Comparison of ENCODE assay signal across 21 mouse cellular contexts in the genomic region with DNA sequence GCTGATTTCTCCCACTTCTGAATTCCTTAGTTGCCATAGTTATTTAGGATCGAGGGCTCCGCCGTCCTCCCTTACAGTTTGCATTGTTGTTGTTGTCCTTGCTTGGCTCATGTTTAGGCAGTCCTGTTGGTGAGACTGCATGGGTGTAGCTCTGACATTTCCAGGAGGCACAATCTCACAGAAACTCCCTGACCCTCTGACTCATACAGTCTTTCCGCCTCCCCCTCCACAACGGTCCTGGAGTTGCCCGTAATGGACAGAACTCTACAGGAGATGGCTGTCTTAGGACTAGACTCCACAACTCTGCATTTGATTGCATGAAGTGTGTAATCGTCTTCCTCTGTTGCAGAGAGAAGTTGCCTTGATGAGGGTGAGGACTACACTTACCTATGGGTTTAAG.
A peak's percentile ranks its signal among the peaks of the same experiment; 100 is the strongest.
DNase-seq lines count a peak whose midpoint lies in the region; ATAC-seq and TF ChIP-seq lines count a peak whose summit lies in the region.
"Had no signal": no experiment of that assay in that cellular context is flagged by ENCODE, and none has a peak within 500 bp of the region (broad histone marks: within the 10 kb centered on the region; RNA-seq: fewer than 3 reads in every experiment).

No protein-coding gene starts in this region.

- DNase-seq in heart, adult 11 months, result no peak
- DNase-seq in adrenal gland, postnatal 36 days, result peak; percentile 69 to 71
- DNase-seq in liver, postnatal 0 days, result no peak
- no peak for DNase-seq in ovary, postnatal 14 days (ENCODE audit: low spot score)
- DNase-seq: cerebellum, adult 9-11 months; embryo, embryonic 11 days; gastrocnemius, postnatal 25 days; layer of hippocampus, postnatal 36 days; lung, postnatal 14 days; thymus, postnatal 36 days had no signal

- H3K27ac ChIP-seq in heart, embryonic 11.5 days (ENCODE audit: low read depth, low read length), result peak overlapping the region; percentile 74
- H3K27ac ChIP-seq in liver, postnatal 0 days (ENCODE audit: low read depth), result peak overlapping the region; percentile 79
- no peak overlapping the region for H3K27ac ChIP-seq in intestine, embryonic 16.5 days (ENCODE audit: low read length)
- H3K27ac ChIP-seq: forebrain, embryonic 12.5 days; hindbrain, embryonic 13.5 days; intestine, embryonic 15.5 days; kidney, embryonic 15.5 days; liver, embryonic 14.5 days; neural tube, embryonic 12.5 days had no signal

- H3K9me3 ChIP-seq in heart, embryonic 11.5 days (replicated peaks; ENCODE audit: control insufficient read depth, low read length), result no peaks in the 10 kb centered on the region
- H3K9me3 ChIP-seq in megakaryocyte, embryonic 14.5 days, result peaks cover 16% of the 10 kb centered on the region
- H3K9me3 ChIP-seq in liver, postnatal 0 days (ENCODE audit: low read length), result no peaks in the 10 kb centered on the region
- no peaks in the 10 kb centered on the region for H3K9me3 ChIP-seq in intestine, embryonic 16.5 days (ENCODE audit: control insufficient read depth, low read length)
- H3K9me3 ChIP-seq: forebrain, embryonic 12.5 days; hindbrain, embryonic 13.5 days; intestine, embryonic 15.5 days; kidney, embryonic 15.5 days; neural tube, embryonic 12.5 days had no signal

- H3K4me3 ChIP-seq in heart, embryonic 11.5 days (ENCODE audit: low read depth, low read length), result no peak overlapping the region
- H3K4me3 ChIP-seq in megakaryocyte, embryonic 14.5 days (replicated peaks), result peak overlapping the region; percentile 91
- H3K4me3 ChIP-seq in liver, postnatal 0 days (ENCODE audit: low read depth, low read length), result no peak overlapping the region
- H3K4me3 ChIP-seq in intestine, embryonic 16.5 days (ENCODE audit: low read length), result no peak overlapping the region
- H3K4me3 ChIP-seq: forebrain, embryonic 12.5 days; hindbrain, embryonic 13.5 days; intestine, embryonic 15.5 days; kidney, embryonic 15.5 days; neural tube, embryonic 12.5 days had no signal

- no peak for ATAC-seq in heart, embryonic 11.5 days (replicated peaks; ENCODE audit: insufficient number of reproducible peaks, low FRiP score, low TSS enrichment)
- ATAC-seq in megakaryocyte, adult 5-6 weeks (ENCODE audit: poor library complexity, severe bottlenecking), result no peak
- ATAC-seq in liver, postnatal 0 days, result no peak
- ATAC-seq in intestine, embryonic 16.5 days, result no peak
- ATAC-seq: intestine, embryonic 15.5 days had no signal

- H3K36me3 ChIP-seq in heart, embryonic 11.5 days (ENCODE audit: control insufficient read depth, insufficient read depth, low read length), result peaks cover 4% of the 10 kb centered on the region; the same call in 1 of the 2 replicates
- H3K36me3 ChIP-seq in megakaryocyte, embryonic 14.5 days (replicated peaks; ENCODE audit: low read length), result peaks cover 45% of the 10 kb centered on the region
- peaks cover 2% of the 10 kb centered on the region; the same call in 1 of the 2 replicates for H3K36me3 ChIP-seq in liver, postnatal 0 days (replicated peaks; ENCODE audit: insufficient read depth, low read length)
- peaks cover 7% of the 10 kb centered on the region; the same call in 1 of the 2 replicates for H3K36me3 ChIP-seq in intestine, embryonic 16.5 days (ENCODE audit: control insufficient read depth, insufficient read depth, low read length)

- 0 out of 2 replicates have a peak overlapping the region, but pooled peaks have one; percentile 16 for H3K4me2 ChIP-seq in heart, embryonic 11.5 days
- H3K4me2 ChIP-seq in liver, postnatal 0 days (ENCODE audit: low read depth, low read length), result 0 out of 2 replicates have a peak overlapping the region, but pooled peaks have one; percentile 4
- H3K4me2 ChIP-seq in intestine, embryonic 16.5 days (ENCODE audit: low read depth, low read length), result no peak overlapping the region
- H3K4me2 ChIP-seq: forebrain, embryonic 12.5 days; hindbrain, embryonic 13.5 days; intestine, embryonic 15.5 days; kidney, embryonic 15.5 days; midbrain, embryonic 11.5 days; neural tube, embryonic 12.5 days had no signal

- 0 out of 2 replicates have a peak overlapping the region, but pooled peaks have one; percentile 16 for H3K9ac ChIP-seq in heart, embryonic 11.5 days (ENCODE audit: low read depth, low read length)
- H3K9ac ChIP-seq in liver, postnatal 0 days (replicated peaks), result no peak overlapping the region
- H3K9ac ChIP-seq in intestine, embryonic 16.5 days (ENCODE audit: low read depth, low read length), result no peak overlapping the region
- H3K9ac ChIP-seq: forebrain, embryonic 12.5 days; hindbrain, embryonic 13.5 days; intestine, embryonic 15.5 days; kidney, embryonic 15.5 days; liver, embryonic 14.5 days; neural tube, embryonic 12.5 days had no signal

- TF ChIP-seq CTCF in liver, postnatal 0 days (IDR thresholded peaks at IDR 0.05; ENCODE audit: low read depth), result no peak

- TF ChIP-seq EP300 in liver, postnatal 0 days (IDR thresholded peaks at IDR 0.05; ENCODE audit: low read depth), result no peak

- no peaks in the 10 kb centered on the region for H3K27me3 ChIP-seq in heart, embryonic 11.5 days (ENCODE audit: control insufficient read depth, insufficient read depth, low read length)
- peaks cover 42% of the 10 kb centered on the region for H3K27me3 ChIP-seq in megakaryocyte, embryonic 14.5 days (replicated peaks)
- H3K27me3 ChIP-seq in liver, postnatal 0 days (ENCODE audit: insufficient read depth, low read length), result no peaks in the 10 kb centered on the region
- no peaks in the 10 kb centered on the region for H3K27me3 ChIP-seq in intestine, embryonic 16.5 days (replicated peaks; ENCODE audit: control insufficient read depth, insufficient read depth, low read length)
- H3K27me3 ChIP-seq: forebrain, embryonic 12.5 days; hindbrain, embryonic 13.5 days; intestine, embryonic 15.5 days; kidney, embryonic 15.5 days; neural tube, embryonic 12.5 days had no signal

- WGBS in heart, embryonic 11.5 days (ENCODE audit: insufficient replicate concordance), result 73% methylated on average over 7 of the region's 7 CpGs
- WGBS in liver, postnatal 0 days (ENCODE audit: insufficient replicate concordance), result 63% methylated on average over 7 of the region's 7 CpGs
- 93% methylated on average over 7 of the region's 7 CpGs for WGBS in intestine, embryonic 16.5 days

- H3K4me1 ChIP-seq in heart, embryonic 11.5 days (ENCODE audit: control insufficient read depth, insufficient read depth, low read length), result peaks cover 29% of the 10 kb centered on the region
- H3K4me1 ChIP-seq in megakaryocyte, embryonic 14.5 days, result peaks cover 86% of the 10 kb centered on the region
- peaks cover 38% of the 10 kb centered on the region for H3K4me1 ChIP-seq in liver, postnatal 0 days (ENCODE audit: insufficient read depth)
- H3K4me1 ChIP-seq in intestine, embryonic 16.5 days (ENCODE audit: control insufficient read depth, insufficient read depth, low read length), result no peaks in the 10 kb centered on the region
- H3K4me1 ChIP-seq: forebrain, embryonic 12.5 days; intestine, embryonic 15.5 days; neural tube, embryonic 12.5 days had no signal

Comparison
In these comparisons a context has a peak if more than half of its experiments do, and no peak if none do; other contexts are left out.
1. DNase-seq: peak in adrenal gland, postnatal 36 days (2 of 2); none in heart, adult 11 months (single experiment), liver, postnatal 0 days (single experiment) and ovary, postnatal 14 days (single experiment).